Mouse (Mus musculus) right cerebral cortex, adult 2 months (tissue): ENCODE measurements around the gene Cav2.

Source experiments
- DNase-seq, 2 experiments: peaks; one replicate each; pipeline ENCODE4 v3.0.0; 2021 to 2022; ENCODE audit warnings: low spot score in 2 of 2

Cav2 gene

GRCm38 (mm10) chr6:17280939-17281756 lies at the start of gene Cav2:
Gene Cav2 (plus strand): TSS chr6:17281185.
- peak; percentile 43 to 60 for DNase-seq

DNA sequence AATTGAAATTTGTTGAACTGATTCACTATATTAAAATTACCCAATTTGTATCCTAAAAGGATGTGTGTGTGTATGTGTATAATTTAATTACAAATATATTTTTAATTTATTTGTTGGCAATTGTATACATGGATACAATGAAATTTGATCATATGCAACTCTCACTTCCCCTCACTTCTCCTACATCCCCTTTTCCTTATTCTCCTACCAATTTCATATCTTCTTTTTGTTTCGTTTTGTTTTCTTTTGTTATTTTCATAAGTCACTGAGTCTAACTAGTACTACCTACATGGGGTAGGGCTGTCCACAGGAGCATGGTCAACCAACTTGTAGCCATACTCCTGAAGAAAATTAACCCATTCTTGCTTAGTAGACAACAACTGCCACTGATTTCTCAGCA lies 41.3 kb upstream of the Cav2 start:
- no peak for DNase-seq

- DNase-seq = no peak
Observed at GRCm38 (mm10) chr6:17241013-17241412, 40.0 kb upstream of the Cav2 start.

GRCm38 (mm10) chr6:17246959-17247358 lies 34.0 kb upstream of the Cav2 start:
- no peak for DNase-seq

DNA sequence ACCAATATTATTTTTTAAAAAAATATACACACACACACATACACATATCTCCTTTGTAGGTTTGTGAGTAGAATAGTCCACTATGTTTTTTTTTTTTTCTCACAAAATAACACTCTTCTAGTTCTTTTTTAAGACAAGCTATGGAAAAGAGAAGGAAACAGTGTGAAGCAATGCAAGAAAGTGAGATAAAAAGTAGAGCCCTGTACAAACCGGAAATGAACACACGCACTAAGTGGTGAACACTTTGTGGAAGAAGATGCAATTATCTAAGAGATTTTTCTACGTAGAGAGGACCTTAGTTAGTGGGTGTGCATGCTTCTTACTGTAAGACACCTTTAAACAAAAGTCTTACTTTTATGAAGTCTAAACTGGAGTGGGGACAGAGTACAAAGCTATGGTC lies 33.3 kb upstream of the Cav2 start:
- DNase-seq = no peak

DNA sequence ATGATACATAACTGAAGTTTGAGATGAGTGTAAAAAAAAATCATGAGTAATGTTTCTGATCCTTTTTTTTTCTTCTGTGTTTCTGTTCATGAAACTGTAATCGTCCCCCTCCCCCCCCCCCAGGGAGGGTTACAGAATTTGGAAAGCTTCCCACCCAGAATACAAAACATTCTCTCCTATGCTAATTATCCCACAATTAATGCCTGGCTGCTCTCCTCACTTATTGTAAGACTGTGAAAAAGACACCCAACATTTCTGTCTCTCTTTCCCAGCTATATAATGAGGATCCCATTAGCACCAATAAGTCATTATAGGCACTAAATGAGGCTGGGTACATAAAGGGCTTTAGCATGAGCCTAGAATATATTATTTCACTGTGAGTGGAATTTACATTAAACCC lies 32.7 kb upstream of the Cav2 start:
- DNase-seq = no peak

GRCm38 (mm10) chr6:17251958-17252357 lies 29.0 kb upstream of the Cav2 start:
- DNase-seq = no peak

- no peak for DNase-seq
Observed at GRCm38 (mm10) chr6:17258142-17258541, 22.8 kb upstream of the Cav2 start.

DNA sequence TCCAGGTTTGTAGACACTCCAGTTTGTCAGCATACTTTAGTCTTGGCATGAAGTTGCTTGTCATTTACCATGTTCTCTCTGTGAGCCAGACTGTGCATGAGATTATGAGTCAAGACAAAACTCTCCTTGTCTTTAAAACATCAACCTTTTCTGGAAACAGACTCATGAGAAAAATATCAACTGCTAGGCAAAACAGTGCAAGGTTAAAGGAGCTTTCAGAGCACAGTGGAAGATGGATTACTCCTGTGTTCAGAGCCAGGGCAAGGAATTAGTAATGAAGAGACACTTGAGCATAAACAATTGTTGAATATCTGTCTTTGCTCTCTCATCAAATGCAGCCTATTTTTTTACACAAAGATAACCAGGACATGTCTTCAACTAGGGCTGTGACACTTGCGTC lies 22.1 kb upstream of the Cav2 start:
- no peak for DNase-seq

- no peak for DNase-seq
Observed at GRCm38 (mm10) chr6:17262786-17263185, 18.2 kb upstream of the Cav2 start.

DNA sequence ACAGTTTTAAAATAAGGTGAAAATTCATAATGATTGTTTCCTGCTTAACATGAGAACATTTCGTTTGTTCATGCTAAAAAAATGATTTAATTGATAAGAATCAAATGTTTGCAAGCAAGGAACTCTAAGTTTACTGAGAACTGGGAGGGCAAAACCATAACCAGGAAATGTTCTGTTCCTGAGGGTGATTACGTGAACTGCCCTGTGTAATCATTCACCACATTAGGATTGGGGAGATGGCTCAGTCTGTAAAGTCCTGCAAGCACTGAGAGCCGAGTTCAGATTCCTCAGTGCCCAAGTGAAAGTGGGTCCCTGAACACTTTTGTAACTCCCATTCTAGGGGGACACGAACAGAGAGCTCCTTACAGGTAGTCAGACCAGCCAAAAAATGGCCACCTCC lies 15.9 kb upstream of the Cav2 start:
- no peak for DNase-seq

- DNase-seq = no peak
Observed at GRCm38 (mm10) chr6:17266466-17266865, 14.5 kb upstream of the Cav2 start.

- no peak for DNase-seq
Observed at GRCm38 (mm10) chr6:17278366-17278765, 2.6 kb upstream of the Cav2 start.

DNA sequence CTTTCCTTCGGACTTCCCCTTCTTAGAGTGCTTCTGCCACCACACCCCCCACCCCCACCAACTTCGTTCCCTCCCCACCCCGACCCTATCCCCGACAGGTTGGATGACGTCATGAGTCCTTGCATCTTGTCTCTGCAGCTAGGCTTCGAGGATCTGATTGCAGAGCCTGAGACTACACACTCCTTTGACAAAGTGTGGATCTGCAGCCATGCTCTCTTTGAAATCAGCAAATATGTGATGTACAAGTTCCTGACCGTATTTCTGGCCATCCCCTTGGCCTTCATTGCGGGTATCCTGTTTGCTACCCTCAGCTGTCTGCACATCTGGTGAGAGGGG lies 740 bp downstream of the Cav2 start:
- DNase-seq = peak; percentile 3 to 17

DNA sequence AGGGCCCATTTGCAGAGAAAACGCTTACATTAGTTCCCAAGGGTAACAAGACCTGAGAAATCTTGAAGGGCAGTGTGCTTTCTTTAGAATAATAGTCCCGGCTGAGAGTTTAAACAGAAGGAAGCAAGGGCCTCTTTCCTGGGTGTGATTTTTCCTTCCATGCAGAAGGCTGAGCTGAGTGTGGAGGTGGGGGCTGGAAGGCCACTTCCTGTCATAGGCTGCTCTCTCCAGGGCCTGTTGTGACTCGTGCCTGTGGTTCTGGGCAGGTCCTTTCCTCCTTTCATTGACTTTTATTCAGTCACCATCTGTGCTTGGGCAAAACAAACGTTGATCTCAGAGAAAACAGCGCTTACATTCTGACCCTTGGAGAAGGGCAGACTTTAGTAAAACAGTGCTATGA lies 1.2 kb downstream of the Cav2 start:
- no peak for DNase-seq

- DNase-seq = no peak
Observed at GRCm38 (mm10) chr6:17283834-17284233, 2.8 kb downstream of the Cav2 start.

GRCm38 (mm10) chr6:17286381-17286780 lies 5.4 kb downstream of the Cav2 start:
- no peak for DNase-seq

DNA sequence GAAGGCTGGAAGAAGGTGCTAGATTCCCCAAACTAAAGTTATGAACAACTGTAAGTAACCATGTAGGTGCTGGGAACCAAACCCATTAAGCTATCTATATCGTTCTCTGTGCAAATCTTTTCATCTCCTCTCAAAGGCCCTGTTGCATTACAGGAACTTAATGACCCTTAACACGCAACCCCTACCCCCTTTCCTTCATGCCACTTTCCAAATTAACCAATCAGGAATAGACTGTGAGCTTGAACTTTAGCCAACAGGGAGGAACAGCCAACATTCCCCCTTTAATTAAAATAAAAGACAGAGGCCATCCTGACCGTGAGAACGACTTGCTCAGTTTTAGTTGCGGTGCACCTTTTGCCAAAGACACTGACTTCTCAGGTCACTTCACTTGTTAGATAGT lies 14.1 kb downstream of the Cav2 start:
- DNase-seq = no peak

GRCm38 (mm10) chr6:17305954-17306601 lies 25.1 kb downstream of the Cav2 start, which contains the start of gene Cav1:
Gene Cav1 (plus strand): TSS chr6:17306335.
- DNase-seq = peak; percentile 69 to 78

GRCm38 (mm10) chr6:17306602-17307325 lies 25.8 kb downstream of the Cav2 start:
- no peak for DNase-seq

DNA sequence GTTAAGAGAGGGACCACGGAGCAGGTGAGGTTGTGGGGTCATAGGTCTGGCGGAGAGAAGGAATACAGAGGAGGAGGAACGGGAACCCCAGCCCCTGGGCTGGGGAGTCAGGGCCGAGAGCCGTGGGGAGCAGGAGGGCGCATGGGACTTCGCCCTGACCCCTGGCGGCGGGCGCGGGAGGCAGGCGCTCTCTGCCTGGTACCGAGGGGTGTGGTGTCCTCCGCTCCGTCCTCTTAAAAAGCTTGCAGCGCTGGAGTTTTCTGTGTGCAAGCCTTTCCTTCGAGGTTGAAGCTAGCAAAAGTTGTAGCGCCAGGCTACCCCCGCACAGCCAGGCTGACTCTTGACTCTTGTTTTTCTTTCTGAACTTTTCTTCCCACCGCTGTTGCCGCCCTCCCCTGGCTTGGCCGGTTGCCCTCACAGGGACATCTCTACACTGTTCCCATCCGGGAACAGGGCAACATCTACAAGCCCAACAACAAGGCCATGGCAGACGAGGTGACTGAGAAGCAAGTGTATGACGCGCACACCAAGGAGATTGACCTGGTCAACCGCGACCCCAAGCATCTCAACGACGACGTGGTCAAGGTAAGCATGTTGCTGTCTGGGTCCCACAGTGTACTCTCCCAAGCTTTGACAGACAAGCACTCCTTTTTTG lies 26.6 kb downstream of the Cav2 start:
- peak; percentile 23 to 29 for DNase-seq

DNA sequence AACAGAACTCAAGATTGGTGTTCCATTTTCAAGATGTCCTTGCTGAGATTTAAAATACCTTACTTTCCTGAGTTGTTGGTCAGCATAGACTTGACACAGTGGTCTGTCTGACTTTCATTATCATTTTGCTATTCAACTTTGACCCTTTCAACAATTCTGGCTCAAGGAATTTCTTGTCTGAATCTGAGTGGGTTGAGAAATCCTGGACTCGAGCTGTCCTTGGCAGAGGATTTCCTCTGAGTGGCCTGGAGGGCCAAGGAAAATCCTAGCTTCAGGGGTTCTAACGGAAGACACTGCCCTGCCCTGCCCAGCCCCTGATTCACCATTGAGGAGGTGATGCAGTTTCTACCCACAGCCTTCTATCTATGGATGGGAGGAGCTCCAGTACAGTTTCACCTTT lies 27.7 kb downstream of the Cav2 start:
- DNase-seq = no peak
